Mouse (Mus musculus): ENCODE results near the gene Crim1. TPM values are rescaled to one million over a fixed set of nuclear protein-coding genes. Genes with fewer than 3 reads are reported as not detected.

The Crim1 gene
- total RNA-seq, 2 experiments from 2014 or later, result 138 to 153 TPM

DNA sequence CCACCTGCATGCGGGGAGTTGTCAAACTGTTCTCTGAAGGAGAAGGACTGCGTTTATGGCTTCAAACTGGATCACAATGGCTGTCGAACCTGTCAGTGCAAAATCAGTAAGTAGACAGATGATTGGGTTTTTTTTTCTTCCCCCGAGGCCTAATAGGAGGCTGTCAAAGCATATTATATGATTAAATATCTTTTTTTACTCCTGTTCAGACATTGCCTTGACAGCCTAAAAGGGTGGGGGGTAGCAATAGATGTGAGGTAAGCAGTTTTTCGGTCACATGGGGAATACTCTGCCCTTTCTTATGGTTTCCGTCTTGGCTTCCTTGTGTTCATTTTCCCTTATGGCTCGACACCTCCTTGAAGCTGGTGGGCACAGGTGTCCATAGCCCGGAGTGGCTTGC is 135.2 kb downstream of the Crim1 start:
- no peak for TF ChIP-seq CTCF (conservative IDR thresholded peaks at IDR 0.05)
- no peak for DNase-seq (ENCODE audit: low spot score in 2 of 2)
- no peak overlapping the region for H3K27ac ChIP-seq
- no peak overlapping the region for H3K4me3 ChIP-seq

DNA sequence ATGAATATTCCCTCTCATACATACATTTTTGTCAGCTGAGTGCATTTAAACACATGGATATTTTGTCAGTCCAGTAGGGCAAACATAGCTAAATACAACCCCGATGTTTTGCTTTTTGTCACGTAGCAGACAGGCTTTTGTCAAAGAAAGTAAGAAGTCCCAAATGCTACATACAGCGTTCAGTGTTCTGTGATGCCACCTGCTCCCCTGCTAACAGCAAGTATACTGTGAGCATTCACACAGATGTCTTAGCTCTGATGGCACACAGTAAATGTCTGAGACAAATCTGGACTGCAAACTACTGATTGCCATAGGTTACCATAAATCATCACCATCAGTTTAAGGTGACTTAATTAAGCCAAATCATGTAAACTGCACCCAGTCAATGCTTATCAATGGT is 143.6 kb downstream of the Crim1 start:
- no peak overlapping the region for H3K4me3 ChIP-seq
- no peak overlapping the region for H3K27ac ChIP-seq
- DNase-seq (ENCODE audit: low spot score in 2 of 2), result no peak
- no peak for TF ChIP-seq CTCF (conservative IDR thresholded peaks at IDR 0.05)

DNA sequence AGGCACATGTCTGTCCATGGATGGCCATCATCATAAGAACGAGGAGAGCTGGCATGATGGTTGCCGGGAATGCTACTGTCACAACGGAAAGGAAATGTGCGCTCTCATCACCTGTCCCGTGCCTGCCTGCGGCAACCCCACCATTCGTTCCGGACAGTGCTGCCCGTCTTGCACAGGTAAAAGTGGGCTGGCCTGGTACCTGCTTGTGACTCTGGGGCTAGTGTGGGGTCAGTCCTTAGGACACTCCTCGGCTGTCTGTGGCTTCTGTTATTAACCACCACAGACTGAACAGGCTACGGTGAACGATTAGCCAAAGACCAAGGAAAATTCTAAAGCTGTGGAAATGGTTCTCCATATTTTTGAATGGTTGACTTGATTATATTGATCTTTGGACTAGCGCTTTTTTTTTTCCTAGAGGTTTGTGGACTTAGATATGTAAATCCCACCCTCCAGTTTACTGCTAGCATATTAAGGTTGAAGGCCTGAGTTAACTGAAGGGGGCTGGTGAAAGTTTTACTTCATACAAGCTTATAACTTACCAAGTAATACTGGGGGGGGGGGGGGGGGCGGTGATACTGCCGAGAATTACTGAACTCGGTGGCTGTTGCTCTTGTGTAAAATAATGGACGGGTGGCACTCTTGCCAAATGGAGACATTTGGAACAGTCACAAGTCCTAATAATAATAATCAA is 147.2 kb downstream of the Crim1 start:
- no peak for TF ChIP-seq CTCF (conservative IDR thresholded peaks at IDR 0.05)
- H3K4me3 ChIP-seq, result no peak overlapping the region
- H3K27ac ChIP-seq, result no peak overlapping the region
- DNase-seq (ENCODE audit: low spot score in 2 of 2), result no peak

GRCm38 (mm10) chr17:78351676-78352499 is 151.8 kb downstream of the Crim1 start:
- Histone ChIP-seq H3K4me3 (no peak overlapping the region), H3K27ac (no peak overlapping the region)
- TF ChIP-seq CTCF (conservative IDR thresholded peaks at IDR 0.05), result no peak
- DNase-seq (ENCODE audit: low spot score in 2 of 2), result no peak

DNA sequence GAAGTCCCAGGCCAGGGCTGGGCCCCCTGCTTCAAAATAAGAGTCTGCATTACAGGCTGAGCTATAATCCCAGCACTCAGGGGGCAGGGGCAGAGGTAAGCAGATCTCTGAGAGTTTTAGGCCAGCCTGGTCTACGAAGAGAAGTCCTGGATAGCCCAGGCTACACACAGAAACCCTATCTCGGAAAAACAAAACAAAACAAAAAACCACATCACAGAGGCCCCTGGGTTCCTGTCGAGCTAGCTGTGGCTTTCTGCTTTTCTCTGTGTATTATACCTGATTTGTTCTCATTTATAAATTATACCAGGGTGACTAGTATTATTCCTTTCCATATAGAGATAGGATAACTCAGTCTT is 152.4 kb downstream of the Crim1 start:
- no peak for TF ChIP-seq CTCF (conservative IDR thresholded peaks at IDR 0.05)
- H3K27ac ChIP-seq, result no peak overlapping the region
- H3K4me3 ChIP-seq, result no peak overlapping the region
- DNase-seq (ENCODE audit: low spot score in 2 of 2), result no peak

GRCm38 (mm10) chr17:78354411-78354810 is 154.4 kb downstream of the Crim1 start:
- H3K27ac ChIP-seq, result no peak overlapping the region
- TF ChIP-seq CTCF (conservative IDR thresholded peaks at IDR 0.05), result no peak
- no peak overlapping the region for H3K4me3 ChIP-seq
- DNase-seq (ENCODE audit: low spot score in 2 of 2), result no peak

DNA sequence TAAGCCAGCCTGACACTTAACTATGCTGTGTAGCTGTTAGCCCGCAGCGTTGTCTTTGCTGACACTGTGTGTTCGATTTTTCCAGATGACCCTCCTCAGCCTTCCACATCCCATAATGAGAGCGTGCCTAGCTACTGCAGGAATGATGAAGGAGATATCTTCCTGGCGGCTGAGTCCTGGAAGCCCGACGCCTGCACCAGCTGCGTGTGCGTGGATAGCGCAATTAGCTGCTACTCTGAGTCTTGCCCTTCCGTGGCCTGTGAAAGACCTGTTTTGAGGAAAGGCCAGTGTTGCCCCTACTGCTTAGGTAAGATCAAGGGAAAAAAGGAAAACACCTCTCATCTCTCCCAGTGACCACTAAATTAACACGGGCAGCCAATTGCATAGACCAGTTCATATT is 154.8 kb downstream of the Crim1 start:
- Histone ChIP-seq H3K4me3 (no peak overlapping the region), H3K27ac (no peak overlapping the region)
- no peak for TF ChIP-seq CTCF (conservative IDR thresholded peaks at IDR 0.05)
- no peak for DNase-seq (ENCODE audit: low spot score in 2 of 2)

DNA sequence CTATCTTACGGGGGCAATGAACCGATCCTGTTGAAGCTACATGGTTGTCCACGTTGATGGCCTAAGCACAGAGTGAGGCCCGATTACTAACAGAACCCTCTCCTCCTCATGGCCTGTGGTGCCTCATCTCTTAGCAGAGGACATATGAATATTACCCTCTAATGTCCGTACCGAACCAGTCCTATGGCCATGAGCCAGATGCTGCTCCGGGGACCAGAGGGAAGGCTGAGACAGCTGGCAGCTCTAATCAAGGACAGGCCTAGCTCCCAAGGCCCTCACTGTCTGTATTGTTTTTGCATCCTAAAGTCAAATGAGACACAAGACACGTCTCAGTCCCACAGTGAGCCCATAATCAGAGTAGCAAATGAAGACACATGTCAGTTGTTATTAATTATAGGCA is 155.6 kb downstream of the Crim1 start:
- DNase-seq (ENCODE audit: low spot score in 2 of 2), result no peak

DNA sequence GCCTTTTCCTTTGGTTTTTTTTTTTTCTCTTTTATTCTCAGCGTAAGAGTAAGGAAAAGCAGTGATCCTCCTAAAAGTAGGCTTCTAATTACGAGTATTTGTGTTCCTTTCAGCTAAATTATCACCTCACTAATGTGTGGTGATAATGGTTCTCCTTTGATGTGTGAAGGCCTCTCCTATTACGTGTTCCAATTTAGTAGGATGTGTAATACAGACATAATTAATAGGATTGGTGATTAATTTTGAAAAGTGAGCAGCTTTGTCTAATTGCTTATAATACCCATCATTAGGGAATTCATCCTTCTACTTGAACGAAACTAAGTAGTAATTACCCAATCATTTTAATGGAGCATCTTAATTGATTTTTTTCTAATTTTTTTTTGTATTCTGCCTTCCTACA is 157.7 kb downstream of the Crim1 start:
- no peak for TF ChIP-seq CTCF (conservative IDR thresholded peaks at IDR 0.05)
- no peak for DNase-seq (ENCODE audit: low spot score in 2 of 2)
- no peak overlapping the region for H3K4me3 ChIP-seq
- H3K27ac ChIP-seq, result peak overlapping the region; percentile 67; the same call in 1 of the 2 replicates

More for the DNA sequence above, 155.6 kb downstream of the Crim1 start:
- Histone ChIP-seq H3K27ac (no peak overlapping the region), H3K4me3 (no peak overlapping the region)
- TF ChIP-seq CTCF (conservative IDR thresholded peaks at IDR 0.05), result no peak

DNA sequence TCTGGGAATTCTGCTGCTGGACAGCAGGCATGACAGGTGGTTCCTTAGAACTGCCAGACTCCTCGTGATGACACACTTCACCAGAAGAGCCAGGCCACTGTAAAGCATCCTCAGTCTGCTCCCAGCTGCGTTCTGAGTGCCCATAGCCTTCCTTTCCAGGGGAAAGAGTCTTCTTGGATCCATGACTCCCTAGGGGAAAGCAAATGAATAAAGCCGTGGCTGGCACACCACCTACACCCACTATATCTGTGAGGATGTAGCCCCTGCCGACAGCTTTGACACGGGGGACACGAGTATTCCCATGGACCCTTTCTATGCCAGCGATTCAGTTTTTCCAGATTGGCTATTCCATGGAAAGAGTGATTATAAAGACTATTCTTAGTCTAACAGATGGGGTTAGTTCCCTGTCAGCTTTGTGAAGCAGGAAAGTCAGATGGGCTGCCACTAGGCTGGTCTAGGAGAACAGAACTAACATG is 158.2 kb downstream of the Crim1 start:
- H3K4me3 ChIP-seq, result no peak overlapping the region
- peak; percentile 40 to 49 for DNase-seq (ENCODE audit: low spot score in 2 of 2)
- no peak for TF ChIP-seq CTCF (conservative IDR thresholded peaks at IDR 0.05)
- peak overlapping the region; percentile 67 for H3K27ac ChIP-seq

DNA sequence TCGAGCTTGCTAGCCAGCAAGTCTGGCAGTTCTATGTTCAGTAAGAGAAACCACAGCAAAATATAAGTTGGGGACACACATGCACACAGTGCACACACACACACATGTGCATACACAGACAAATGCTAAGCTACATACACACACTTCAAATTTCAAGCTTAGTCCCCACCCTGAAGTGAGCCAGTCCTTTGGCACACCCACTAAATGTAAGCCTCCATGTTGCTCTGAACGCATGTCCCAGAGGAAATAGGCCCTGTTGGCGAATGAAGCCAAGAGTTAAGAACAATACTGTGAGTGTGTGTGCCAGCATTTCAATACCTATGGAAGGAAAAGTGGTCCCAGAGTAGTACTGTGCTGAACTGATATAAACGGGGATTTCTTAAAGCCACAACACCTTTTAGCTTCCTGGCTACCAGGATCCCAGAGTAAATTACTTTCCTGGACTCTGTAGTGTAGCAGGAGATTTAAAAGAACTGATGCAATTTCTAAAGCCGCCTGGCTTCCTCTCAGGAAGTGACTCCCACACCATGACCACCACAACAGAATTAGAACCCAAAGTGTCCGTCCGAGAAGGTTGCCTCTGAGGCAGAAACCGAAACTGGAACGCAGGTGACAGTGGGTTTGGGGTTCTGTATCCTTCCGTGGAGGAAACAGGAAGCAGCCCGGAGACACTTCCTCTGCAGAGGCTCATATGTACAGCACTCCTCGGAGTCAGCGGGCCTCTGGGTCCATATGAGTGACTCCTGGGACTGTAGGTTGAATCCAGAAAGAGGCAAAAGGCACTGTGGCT is 162.1 kb downstream of the Crim1 start:
- Histone ChIP-seq H3K27ac (peak overlapping the region; percentile 20; the same call in 1 of the 2 replicates), H3K4me3 (no peak overlapping the region)
- no peak for TF ChIP-seq CTCF (conservative IDR thresholded peaks at IDR 0.05)
- no peak for DNase-seq (ENCODE audit: low spot score in 2 of 2)

DNA sequence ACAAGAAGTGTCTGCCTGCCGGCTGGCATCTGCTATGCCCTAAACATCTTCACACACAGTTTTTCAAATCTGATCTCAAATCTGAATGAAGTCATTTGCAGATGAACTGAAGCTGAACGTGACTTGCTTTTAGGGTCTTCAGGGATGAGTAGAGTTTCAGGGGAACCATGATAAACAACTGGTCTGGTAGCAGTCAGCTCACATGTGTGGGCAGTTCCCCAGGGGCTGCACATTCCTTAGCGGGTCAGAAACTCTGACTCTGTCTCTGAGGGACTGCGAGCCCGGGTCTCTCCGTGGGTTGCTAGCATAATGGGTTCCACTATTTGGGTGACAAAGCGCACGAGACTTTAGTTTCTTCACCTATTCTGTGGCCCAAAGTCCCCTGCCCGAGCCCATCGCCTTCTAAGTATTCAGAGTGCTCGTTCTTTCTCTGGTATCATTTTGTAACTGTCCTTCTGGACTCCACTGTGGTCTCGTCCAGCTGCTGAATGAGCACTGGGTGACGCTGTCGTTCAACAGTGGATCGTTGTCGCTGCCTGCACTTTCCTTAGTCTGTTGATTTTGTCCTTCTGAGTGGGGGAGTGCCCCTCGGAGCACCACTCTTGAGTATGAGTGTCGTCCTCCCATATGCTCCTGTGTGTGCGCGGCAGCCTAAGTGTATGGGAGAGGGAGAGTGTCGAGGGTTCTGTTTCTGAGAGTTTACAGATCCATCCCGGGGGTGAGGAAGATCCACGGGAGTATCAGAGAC is 164.7 kb downstream of the Crim1 start:
- Histone ChIP-seq H3K27ac (no peak overlapping the region), H3K4me3 (no peak overlapping the region)
- TF ChIP-seq CTCF (conservative IDR thresholded peaks at IDR 0.05), result no peak
- no peak for DNase-seq (ENCODE audit: low spot score in 2 of 2)

Measured in layer of hippocampus, adult 2 months (tissue).